Mouse (Mus musculus) lung, postnatal 0 days (tissue): ENCODE results near the gene Skap1.

Source experiments
- CTCF ChIP-seq: IDR thresholded peaks from 2 replicates; pipeline ENCODE4 v1.5.1; 2016; ENCODE audit warnings: antibody characterized with exemption, mild to moderate bottlenecking
- EP300 ChIP-seq: IDR thresholded peaks from 2 replicates; pipeline ENCODE4 v1.6.1; 2016; ENCODE audit warnings: antibody characterized with exemption, mild to moderate bottlenecking, control low read depth

- TF ChIP-seq CTCF, result no peak
- TF ChIP-seq EP300, result no peak
Observed at GRCm38 (mm10) chr11:96799511-96799910, 335.1 kb downstream of the Skap1 start.
